Mouse (Mus musculus) gastrocnemius, postnatal 36 days (tissue): ENCODE measurements around the gene Uhrf1. TPM values are rescaled to one million over a fixed set of nuclear protein-coding genes. Genes with fewer than 3 reads are reported as not detected.

Experiments
- DNase-seq, 2 experiments: peaks; one replicate each; pipeline ENCODE4 v3.0.0; 2022
- intact Hi-C: fragments of 180-260 bp; cut with DNase I; formaldehyde crosslinking; loops from one replicate; pipeline ENCODE4 v1.15.1; 2025
- total RNA-seq, 2 experiments: library from RNA; stranded (reverse); gene quantifications; 2 replicates each; pipeline ENCODE4 v1.2.3; 2021

The Uhrf1 gene
- total RNA-seq, 2 experiments from 2014 or later: 1.4 to 3.0 TPM

- DNase-seq: no peak
- intact Hi-C loops: loop anchor here (2.0 kb wide), 1 partner anchor 13 kb away; no protein-coding TSS in a partner anchor
Measured at GRCm38 (mm10) chr17:56337791-56338190, 34.7 kb downstream of the Uhrf1 start.

DNA sequence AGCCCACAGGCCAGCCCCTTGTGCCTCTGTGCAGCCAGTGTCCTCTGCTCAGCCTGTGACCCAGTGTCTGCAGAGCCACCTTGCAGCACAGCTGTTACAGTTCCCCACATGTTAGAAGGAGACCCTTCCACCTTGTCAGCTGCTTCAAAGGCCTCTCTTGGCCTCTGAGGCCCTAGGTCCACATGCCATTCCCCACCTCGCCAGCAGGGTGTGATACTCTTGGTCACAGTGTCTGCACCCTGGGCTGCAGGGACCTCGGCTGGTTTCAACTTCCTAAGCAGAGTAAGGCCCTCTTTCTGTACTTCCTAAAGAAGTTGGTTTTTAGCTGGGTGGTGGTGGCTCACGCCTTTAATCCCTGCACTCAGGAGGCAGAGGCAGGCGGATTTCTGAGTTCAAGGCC, 35.8 kb downstream of the Uhrf1 start:
- intact Hi-C loops: no loop called here
- DNase-seq: no peak

- intact Hi-C loops: loop anchor here (5.0 kb wide), 1 partner anchor 43 kb away; no protein-coding TSS in a partner anchor
- DNase-seq: no peak
Measured at GRCm38 (mm10) chr17:56340717-56341116, 37.6 kb downstream of the Uhrf1 start.

DNA sequence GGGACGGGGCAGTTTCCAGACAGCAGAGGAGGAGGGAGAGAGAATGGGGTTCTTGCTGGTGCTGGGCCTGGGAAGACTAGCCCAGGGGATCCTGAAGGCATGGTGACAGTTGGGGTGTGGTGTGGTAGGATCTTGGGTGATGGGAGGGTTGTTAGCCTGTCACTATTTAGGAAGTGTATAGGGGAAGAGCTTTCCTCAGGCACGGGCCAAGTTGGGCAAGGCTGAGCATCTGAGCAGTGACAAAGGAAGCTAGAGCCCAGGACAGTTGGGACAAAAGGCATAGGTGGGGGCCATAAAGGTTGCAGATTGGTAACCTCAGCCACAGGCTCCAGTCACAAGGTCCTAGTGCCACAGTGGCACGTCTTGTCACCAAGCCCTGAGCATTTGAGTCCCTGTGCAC, 40.3 kb downstream of the Uhrf1 start:
- intact Hi-C loops: loop anchor here (5.0 kb wide), 1 partner anchor 46 kb away; no protein-coding TSS in a partner anchor
- DNase-seq: no peak

- intact Hi-C loops: loop anchor here (5.0 kb wide), 1 partner anchor 213 kb away; no protein-coding TSS in a partner anchor
- no peak for DNase-seq
Measured at GRCm38 (mm10) chr17:56345364-56345763, 42.2 kb downstream of the Uhrf1 start.

- DNase-seq: no peak
- intact Hi-C loops: loop anchor here (5.0 kb wide), 1 partner anchor 216 kb away; no protein-coding TSS in a partner anchor
Measured at GRCm38 (mm10) chr17:56348128-56348527, 45.0 kb downstream of the Uhrf1 start.

- intact Hi-C loops: loop anchor here (5.0 kb wide), 1 partner anchor 216 kb away; no protein-coding TSS in a partner anchor
- DNase-seq: no peak
Measured at GRCm38 (mm10) chr17:56348586-56348985, 45.5 kb downstream of the Uhrf1 start.

DNA sequence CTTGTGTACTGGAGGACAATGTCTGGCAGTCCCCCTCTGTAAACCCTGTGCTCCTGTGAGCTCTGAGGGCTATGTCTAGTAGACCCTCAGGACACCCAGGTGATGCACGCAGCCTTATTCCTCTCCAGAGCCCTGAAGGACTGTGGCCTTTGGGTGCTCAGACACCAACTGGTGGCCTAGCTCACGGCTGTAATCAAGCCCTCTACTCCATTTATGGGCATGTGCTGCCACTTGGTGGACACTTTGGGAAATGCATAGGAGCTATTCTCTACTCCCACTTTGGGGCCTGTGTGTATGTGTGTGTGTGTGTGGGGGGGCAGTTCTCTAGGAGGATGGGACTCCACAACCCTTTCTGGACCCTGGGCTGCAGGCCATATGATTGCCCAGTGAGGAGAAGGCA, 47.6 kb downstream of the Uhrf1 start:
- intact Hi-C loops: loop anchor here (2.0 to 10.0 kb wide), 2 partner anchors 14 to 314 kb away; no protein-coding TSS in a partner anchor

GRCm38 (mm10) chr17:56356921-56357885, 54.1 kb downstream of the Uhrf1 start:
- DNase-seq: peak; percentile 43 to 53
- intact Hi-C loops: loop anchor here (1.0 to 10.0 kb wide), 4 partner anchors 50 to 308 kb away; no protein-coding TSS in a partner anchor

More for the DNA sequence above, 47.6 kb downstream of the Uhrf1 start:
- peak; percentile 65 to 73 for DNase-seq

- no peak for DNase-seq
- intact Hi-C loops: loop anchor here (5.0 to 10.0 kb wide), 2 partner anchors 48 to 306 kb away; no protein-coding TSS in a partner anchor
Measured at GRCm38 (mm10) chr17:56359183-56359725, 56.1 kb downstream of the Uhrf1 start.

- intact Hi-C loops: loop anchor here (5.0 to 10.0 kb wide), 3 partner anchors 47 to 305 kb away; no protein-coding TSS in a partner anchor
- DNase-seq: no peak
Measured at GRCm38 (mm10) chr17:56359864-56360263, 56.7 kb downstream of the Uhrf1 start.

- DNase-seq: no peak
- intact Hi-C loops: loop anchor here (5.0 kb wide), 1 partner anchor 62 kb away; no protein-coding TSS in a partner anchor
Measured at GRCm38 (mm10) chr17:56360451-56360850, 57.3 kb downstream of the Uhrf1 start.

GRCm38 (mm10) chr17:56361542-56361941, 58.4 kb downstream of the Uhrf1 start:
- no peak for DNase-seq
- intact Hi-C loops: loop anchor here (5.0 kb wide), 1 partner anchor 61 kb away; no protein-coding TSS in a partner anchor

DNA sequence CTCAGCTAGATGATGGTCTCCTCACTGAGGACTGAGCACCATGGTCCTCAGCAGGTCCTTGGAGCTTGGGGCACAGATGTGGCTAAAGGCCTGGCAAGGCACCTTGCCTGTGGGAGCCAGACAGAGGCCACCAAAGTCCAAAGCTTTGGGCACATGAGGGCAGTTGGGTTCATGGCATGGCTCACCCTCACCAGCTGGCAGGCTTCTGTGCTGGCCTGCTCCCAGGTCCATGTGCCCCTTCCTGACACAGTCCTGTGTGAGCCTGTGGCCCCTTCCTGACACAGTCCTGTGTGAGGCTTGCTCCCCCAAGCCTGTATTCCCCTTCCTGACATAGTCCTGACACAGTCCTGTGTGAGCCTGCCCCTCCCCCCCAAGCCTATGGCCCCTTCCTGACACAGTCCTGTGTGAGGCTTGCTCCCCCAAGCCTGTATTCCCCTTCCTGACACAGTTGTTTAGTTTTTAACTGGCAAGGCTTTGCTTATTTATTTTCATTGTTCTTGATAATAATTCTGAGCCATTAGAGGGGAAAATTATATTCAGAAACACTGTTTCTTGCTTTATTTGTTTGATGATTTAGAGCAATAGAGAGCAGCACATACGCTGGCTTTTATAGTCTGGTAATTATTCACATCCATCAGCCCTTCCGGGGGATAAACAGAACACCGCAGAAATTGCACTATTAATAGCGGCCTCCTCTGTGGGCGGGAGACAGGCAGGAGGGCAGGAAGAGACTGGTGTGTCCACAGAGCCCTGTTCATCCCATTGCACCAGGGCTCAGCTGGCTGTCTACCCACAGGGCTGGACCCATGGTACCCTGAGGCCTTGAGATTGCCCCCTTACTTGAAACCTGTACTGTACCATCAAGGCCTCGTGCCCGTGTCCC, 62.9 kb downstream of the Uhrf1 start:
- intact Hi-C loops: no loop called here

GRCm38 (mm10) chr17:56368291-56368790, 65.2 kb downstream of the Uhrf1 start:
- no peak for DNase-seq
- intact Hi-C loops: no loop called here

More for the DNA sequence above, 62.9 kb downstream of the Uhrf1 start:
- DNase-seq: no peak

GRCm38 (mm10) chr17:56370090-56370489, 67.0 kb downstream of the Uhrf1 start:
- DNase-seq: no peak
- intact Hi-C loops: no loop called here

DNA sequence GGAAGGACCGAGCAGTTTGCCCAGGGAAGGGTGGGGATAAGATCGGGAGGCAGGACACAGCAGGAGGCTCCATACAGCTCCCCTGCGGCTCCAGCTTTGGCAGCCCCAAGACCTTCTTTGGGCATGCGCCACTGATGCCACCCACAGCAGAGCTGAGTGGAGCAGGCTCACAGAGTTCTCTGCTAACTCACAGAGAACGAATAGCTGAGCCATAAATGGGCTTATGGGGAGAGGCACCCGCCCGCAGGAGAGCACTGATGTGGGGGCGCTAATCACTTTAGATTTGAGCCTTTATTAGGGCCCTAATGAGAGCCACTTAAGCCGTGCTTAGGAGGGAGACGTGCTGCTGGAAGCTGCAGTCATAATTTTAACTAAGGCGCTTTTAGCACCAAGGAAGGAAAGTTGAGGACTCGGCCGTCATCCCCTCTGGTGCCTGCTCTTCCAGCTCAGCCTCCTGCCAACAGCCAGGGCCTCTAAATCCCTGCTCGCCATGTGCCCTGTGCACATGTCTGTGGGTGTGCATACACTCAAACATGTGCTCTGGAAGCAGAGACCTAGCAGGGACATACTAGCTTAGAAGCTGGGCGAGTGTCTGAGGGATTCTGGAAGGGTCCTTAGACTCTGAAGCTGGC, 68.0 kb downstream of the Uhrf1 start:
- intact Hi-C loops: no loop called here
- no peak for DNase-seq

DNA sequence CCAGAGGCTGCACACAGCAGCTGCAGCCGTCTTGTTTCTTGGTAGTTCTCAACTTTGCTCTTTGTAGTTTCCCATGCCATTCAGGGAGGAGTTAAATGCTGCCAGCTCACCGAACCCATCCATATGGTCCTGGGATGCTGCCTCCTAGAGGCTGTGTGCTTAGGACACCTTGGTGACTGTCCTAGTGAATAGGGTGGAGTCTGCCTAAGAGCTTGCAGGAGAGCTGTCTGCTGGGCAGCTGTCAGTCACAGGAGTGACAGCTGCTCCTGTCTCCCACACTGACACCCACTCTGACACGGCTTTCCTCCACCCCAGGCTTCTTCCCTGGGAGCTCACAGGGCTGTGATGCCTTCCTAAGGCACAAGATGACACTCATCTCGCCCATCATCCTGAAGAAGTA, 69.0 kb downstream of the Uhrf1 start:
- no peak for DNase-seq
- intact Hi-C loops: no loop called here
